Mouse (Mus musculus): ENCODE results near the gene Slc13a5.

Gene Slc13a5

GRCm38 (mm10) chr11:72266960-72267560 lies at the start of gene Slc13a5:
Gene Slc13a5 (minus strand): TSS chr11:72267222.
- in situ Hi-C loops (cut with MboI, MseI), result loop anchor here (5.0 kb wide), 1 partner anchor 40 kb away; no protein-coding TSS in a partner anchor

GRCm38 (mm10) chr11:72314151-72314895 lies 47.3 kb upstream of the Slc13a5 start, which contains the start of gene Fbxo39:
Gene Fbxo39 (plus strand): TSS chr11:72314444.
- in situ Hi-C loops (cut with MboI, MseI), result no loop called here

GRCm38 (mm10) chr11:72311355-72312001 lies 44.5 kb upstream of the Slc13a5 start:
- in situ Hi-C loops (cut with MboI, MseI), result no loop called here

GRCm38 (mm10) chr11:72310491-72310890 lies 43.5 kb upstream of the Slc13a5 start:
- in situ Hi-C loops (cut with MboI, MseI), result no loop called here

GRCm38 (mm10) chr11:72308982-72309381 lies 42.0 kb upstream of the Slc13a5 start:
- in situ Hi-C loops (cut with MboI, MseI), result loop anchor here (5.0 kb wide), 1 partner anchor 42 kb away; the partner anchor contains the start of gene Slc13a5

- in situ Hi-C loops (cut with MboI, MseI), result loop anchor here (5.0 kb wide), 1 partner anchor 40 kb away; the partner anchor contains the start of gene Slc13a5
Measured at GRCm38 (mm10) chr11:72307461-72307860, 40.4 kb upstream of the Slc13a5 start.

- in situ Hi-C loops (cut with MboI, MseI), result no loop called here
Measured at GRCm38 (mm10) chr11:72302230-72302629, 35.2 kb upstream of the Slc13a5 start.

GRCm38 (mm10) chr11:72301334-72301733 lies 34.3 kb upstream of the Slc13a5 start, which contains the start of gene Xaf1:
Gene Xaf1 (plus strand): TSS chr11:72301629.
- in situ Hi-C loops (cut with MboI, MseI), result no loop called here

- in situ Hi-C loops (cut with MboI, MseI), result no loop called here
Measured at GRCm38 (mm10) chr11:72293116-72293515, 26.1 kb upstream of the Slc13a5 start.

- in situ Hi-C loops (cut with MboI, MseI), result no loop called here
Measured at GRCm38 (mm10) chr11:72287543-72287942, 20.5 kb upstream of the Slc13a5 start.

GRCm38 (mm10) chr11:72287126-72287525 lies 20.1 kb upstream of the Slc13a5 start:
- in situ Hi-C loops (cut with MboI, MseI), result no loop called here

- in situ Hi-C loops (cut with MboI, MseI), result no loop called here
Measured at GRCm38 (mm10) chr11:72286651-72287050, 19.6 kb upstream of the Slc13a5 start.

- in situ Hi-C loops (cut with MboI, MseI), result no loop called here
Measured at GRCm38 (mm10) chr11:72285971-72286480, 19.0 kb upstream of the Slc13a5 start.

- in situ Hi-C loops (cut with MboI, MseI), result no loop called here
Measured at GRCm38 (mm10) chr11:72284532-72285182, 17.6 kb upstream of the Slc13a5 start.

GRCm38 (mm10) chr11:72283486-72284224 lies 16.6 kb upstream of the Slc13a5 start:
- in situ Hi-C loops (cut with MboI, MseI), result no loop called here

- in situ Hi-C loops (cut with MboI, MseI), result no loop called here
Measured at GRCm38 (mm10) chr11:72281852-72282400, 14.9 kb upstream of the Slc13a5 start.

GRCm38 (mm10) chr11:72281143-72281851 lies 14.3 kb upstream of the Slc13a5 start:
- in situ Hi-C loops (cut with MboI, MseI), result no loop called here

GRCm38 (mm10) chr11:72273341-72273740 lies 6.3 kb upstream of the Slc13a5 start:
- in situ Hi-C loops (cut with MboI, MseI), result no loop called here

GRCm38 (mm10) chr11:72271761-72272160 lies 4.7 kb upstream of the Slc13a5 start:
- in situ Hi-C loops (cut with MboI, MseI), result no loop called here
